Mouse (Mus musculus): ENCODE data around the gene Tnfsf13.

DNA sequence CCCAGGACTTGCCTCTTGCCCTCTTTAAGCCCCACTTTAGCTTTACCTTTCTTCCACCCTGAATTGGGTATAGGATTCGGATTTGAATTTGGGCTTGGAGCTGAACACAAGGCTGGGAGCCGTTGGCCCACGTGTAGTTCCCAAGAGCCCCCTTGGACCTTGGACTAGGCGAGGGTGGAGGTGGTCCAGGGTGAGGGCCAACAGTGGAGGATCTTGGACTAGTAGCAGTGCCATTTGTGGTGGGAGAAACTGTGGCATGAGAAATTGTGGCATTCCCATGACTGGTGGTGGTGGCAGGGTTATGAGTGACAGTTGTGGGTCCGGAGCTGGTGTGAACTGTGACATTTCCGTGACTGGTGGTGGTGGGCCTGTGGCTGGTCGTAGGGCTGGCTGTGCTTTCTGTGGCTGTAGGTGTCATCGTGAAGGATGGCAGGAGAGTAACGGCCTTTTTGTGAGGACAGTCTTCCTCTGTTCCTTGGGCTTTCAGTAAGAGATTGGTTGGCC is 20.1 kb downstream of the Tnfsf13 start:
- TF ChIP-seq CTCF (IDR thresholded peaks at IDR 0.05 in 2 of 3, conservative IDR thresholded peaks at IDR 0.05 in 1 of 3; ENCODE audit: control insufficient read depth in 1 of 3, insufficient read depth in 1 of 3, low read depth in 2 of 3, low read length in 3 of 3, poor library complexity in 1 of 3, severe bottlenecking in 1 of 3) (no peak), GATA1 (IDR thresholded peaks at IDR 0.05; ENCODE audit: low read depth, low read length) (no peak), ELF1 (IDR thresholded peaks at IDR 0.05; ENCODE audit: low read depth, low read length) (no peak), EP300 (IDR thresholded peaks at IDR 0.05; ENCODE audit: low read depth in 1 of 2, low read length in 2 of 2) (no peak), POLR2AphosphoS5 (IDR thresholded peaks at IDR 0.05; ENCODE audit: borderline replicate concordance, low read depth, low read length) (no peak), MAFK (IDR thresholded peaks at IDR 0.05; ENCODE audit: borderline replicate concordance, low read depth, low read length) (no peak), MAX (IDR thresholded peaks at IDR 0.05; ENCODE audit: low read length) (no peak), UBTF (IDR thresholded peaks at IDR 0.05; ENCODE audit: borderline replicate concordance, insufficient read depth, low read depth, low read length) (no peak), ZNF384 (IDR thresholded peaks at IDR 0.05; ENCODE audit: low read depth, low read length) (no peak), POLR2A (IDR thresholded peaks at IDR 0.05; ENCODE audit: control insufficient read depth in 1 of 2, insufficient read depth in 1 of 2, low read depth in 1 of 2, low read length in 2 of 2, poor library complexity in 1 of 2) (no peak), ETS1 (IDR thresholded peaks at IDR 0.05; ENCODE audit: low read depth, low read length) (no peak)

All from MEL (cell line).